ENCODE assay signal across 8 mouse cellular contexts in the genomic region with DNA sequence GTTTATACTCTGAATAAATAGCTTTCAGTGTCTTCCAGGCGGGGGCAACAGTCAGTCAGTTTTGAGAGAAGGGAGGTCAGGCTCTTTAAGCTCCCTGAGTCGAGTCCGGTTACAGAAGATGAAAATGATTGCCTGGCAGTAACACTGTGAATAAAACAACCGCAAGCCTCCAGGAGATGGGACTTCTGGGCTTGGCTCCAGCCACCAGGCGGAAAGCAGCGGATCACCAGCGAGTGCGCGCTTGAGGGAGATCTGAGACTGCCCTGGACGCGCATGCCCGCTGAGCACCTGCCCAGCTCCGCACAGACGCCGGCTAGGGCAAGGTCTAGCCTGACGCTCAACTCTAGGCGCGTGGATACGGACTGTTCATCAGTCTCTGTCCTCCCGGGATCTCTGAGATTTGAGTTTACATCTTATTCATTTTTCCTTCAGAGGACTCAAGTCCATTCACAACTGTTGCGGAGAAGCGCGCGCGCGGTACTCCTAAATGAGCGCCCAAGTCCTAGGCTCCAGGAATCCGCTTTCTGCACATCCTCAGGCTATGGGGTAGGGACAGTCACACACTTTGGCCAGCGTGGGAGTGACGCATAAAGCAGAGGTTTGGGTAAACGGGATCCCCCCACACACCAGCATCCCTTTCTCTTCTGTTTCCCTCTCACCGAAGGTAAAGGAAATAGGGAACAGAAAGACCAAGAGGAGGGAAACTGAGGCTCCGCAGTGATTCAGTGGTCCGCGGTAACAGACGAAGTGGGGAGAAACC. TPM values are rescaled to one million over a fixed set of nuclear protein-coding genes. Genes with fewer than 3 reads are reported as not detected.
DNase-seq lines count a peak whose midpoint lies in the region; ATAC-seq lines count a peak whose summit lies in the region.

No protein-coding gene starts in this region.

- H3K4me2 ChIP-seq in forebrain, embryonic 14.5 days (ENCODE audit: low read length): peak overlapping the region; percentile 89
- H3K4me2 ChIP-seq in neural tube, embryonic 11.5 days (ENCODE audit: low read depth): peak overlapping the region; percentile 88

- WGBS in forebrain, embryonic 14.5 days: under 1% methylated on average over 36 of the region's 36 CpGs
- 1% methylated on average over 36 of the region's 36 CpGs for WGBS in neural tube, embryonic 11.5 days

- no peak overlapping the region for H3K9ac ChIP-seq in forebrain, embryonic 14.5 days (ENCODE audit: low read length)
- no peak overlapping the region for H3K9ac ChIP-seq in neural tube, embryonic 11.5 days (ENCODE audit: low read length)

- H3K27ac ChIP-seq in forebrain, embryonic 14.5 days (ENCODE audit: low read depth, low read length): no peak overlapping the region
- H3K27ac ChIP-seq in neural tube, embryonic 11.5 days (ENCODE audit: low read depth, low read length): no peak overlapping the region

- H3K4me1 ChIP-seq in forebrain, embryonic 14.5 days (ENCODE audit: control insufficient read depth, insufficient read depth, low read length): peaks cover 14% of the 10 kb centered on the region
- H3K4me1 ChIP-seq in neural tube, embryonic 11.5 days (ENCODE audit: control insufficient read depth, insufficient read depth, low read length): peaks cover 9% of the 10 kb centered on the region

- peak; percentile 20 for DNase-seq in gastrocnemius, postnatal 14 days
- no peak for DNase-seq in gastrocnemius, adult 18-20 months (ENCODE audit: low spot score)
- DNase-seq in adrenal gland, postnatal 25 days: peak; percentile 53
- DNase-seq in forebrain, embryonic 14.5 days (ENCODE audit: low spot score): peak; percentile 60
- DNase-seq in kidney, postnatal 14 days: peak; percentile 28
- DNase-seq in neural tube, embryonic 11.5 days (ENCODE audit: low spot score): peak; percentile 72
- DNase-seq in thymus, postnatal 4 days: no peak
- DNase-seq in thymus, postnatal 10 days (ENCODE audit: low spot score in 2 of 2): no peak

- no peaks in the 10 kb centered on the region for H3K36me3 ChIP-seq in forebrain, embryonic 14.5 days (ENCODE audit: control insufficient read depth, insufficient read depth, low read length)
- no peaks in the 10 kb centered on the region for H3K36me3 ChIP-seq in neural tube, embryonic 11.5 days (ENCODE audit: control insufficient read depth, insufficient read depth, low read length)

- intact Hi-C loops in gastrocnemius, postnatal 14 days (cut with DNase I; ENCODE audit: low total_unique reads): loop anchor here (10.0 kb wide), 1 partner anchor 209 kb away; no protein-coding TSS in a partner anchor

- ATAC-seq in forebrain, embryonic 14.5 days: peak; percentile 68
- ATAC-seq in neural tube, embryonic 11.5 days (ENCODE audit: insufficient read depth, low FRiP score, low TSS enrichment): peak; percentile 72

- H3K9me3 ChIP-seq in forebrain, embryonic 14.5 days (replicated peaks; ENCODE audit: control insufficient read depth, low read length): no peaks in the 10 kb centered on the region
- no peaks in the 10 kb centered on the region for H3K9me3 ChIP-seq in neural tube, embryonic 11.5 days (ENCODE audit: control insufficient read depth, low read length)

- H3K4me3 ChIP-seq in forebrain, embryonic 14.5 days (ENCODE audit: low read depth, low read length): peak overlapping the region; percentile 44
- peak overlapping the region; percentile 51 for H3K4me3 ChIP-seq in neural tube, embryonic 11.5 days (ENCODE audit: low read depth, low read length)

- peaks cover 96% of the 10 kb centered on the region for H3K27me3 ChIP-seq in forebrain, embryonic 14.5 days (replicated peaks; ENCODE audit: control insufficient read depth, insufficient read depth, low read length)
- H3K27me3 ChIP-seq in neural tube, embryonic 11.5 days (ENCODE audit: control insufficient read depth, insufficient read depth, low read length): peaks cover 82% of the 10 kb centered on the region

RNA-seq across cellular contexts. Expression of a gene that starts 19.0 kb away (rescaled TPM):
- total RNA-seq in gastrocnemius, postnatal 14 days (2021): not detected
- total RNA-seq in gastrocnemius, adult 18-20 months (2021): under 1 TPM; 0.07 to 0.50 TPM
- total RNA-seq in adrenal gland, postnatal 25 days (2021): not detected in 2 replicates
- polyA plus RNA-seq in forebrain, embryonic 14.5 days (2014; fragmentation: Nextera tagmentation; extraction: Ambion mirVana): 0.24 and 0.33 TPM in 2 replicates
- 36.2 and 42.8 TPM in 2 replicates for polyA plus RNA-seq in neural tube, embryonic 11.5 days (2014; fragmentation: Nextera tagmentation; extraction: Ambion mirVana)

Comparison
In these comparisons a context has a peak if more than half of its experiments do, and no peak if none do; other contexts are left out.
1. DNase-seq: peak in gastrocnemius, postnatal 14 days (single experiment), adrenal gland, postnatal 25 days (single experiment), forebrain, embryonic 14.5 days (single experiment), kidney, postnatal 14 days (single experiment) and neural tube, embryonic 11.5 days (single experiment); none in gastrocnemius, adult 18-20 months (single experiment), thymus, postnatal 4 days (single experiment) and thymus, postnatal 10 days (0 of 2).